ENCODE assay signal across 8 mouse cellular contexts in the genomic region with DNA sequence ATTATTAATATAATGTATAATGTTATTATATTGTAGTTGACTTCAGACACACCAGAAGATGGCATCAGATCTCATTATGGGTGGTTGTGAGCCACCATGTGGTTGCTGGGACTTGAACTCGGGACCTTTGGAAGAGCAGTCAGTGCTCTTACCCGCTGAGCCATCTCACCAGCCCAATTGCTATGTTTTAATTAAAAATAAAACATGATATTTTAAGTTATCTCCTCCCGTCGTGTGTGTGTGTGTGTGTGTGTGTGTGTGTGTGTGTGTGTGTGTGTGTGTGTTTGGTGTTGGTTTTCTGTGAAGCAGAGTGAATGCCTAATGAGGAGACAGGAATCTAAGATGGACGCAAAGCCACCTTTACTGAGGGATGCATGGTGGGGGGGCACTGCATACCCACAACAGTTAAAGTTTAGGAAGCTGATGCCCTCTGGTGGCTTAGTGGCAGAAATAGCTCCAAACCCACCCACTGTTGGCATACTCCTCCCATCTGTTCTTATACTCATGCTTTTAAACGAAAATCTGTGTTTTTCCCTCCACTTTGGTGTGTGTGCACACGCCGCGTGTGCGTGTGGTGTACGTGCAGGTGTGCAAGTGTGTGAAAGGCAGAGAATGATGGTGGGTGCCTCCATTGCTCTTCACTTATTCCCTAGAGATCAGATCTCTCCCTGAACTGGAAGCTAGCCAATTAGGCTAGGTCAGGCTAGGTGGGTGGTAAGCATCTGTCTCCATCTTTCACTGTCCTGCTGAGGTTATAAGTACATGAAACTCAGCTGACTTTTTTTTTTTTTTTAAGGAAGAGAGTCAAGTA. TPM values are rescaled to one million over a fixed set of nuclear protein-coding genes. Genes with fewer than 3 reads are reported as not detected.
A peak's percentile ranks its signal among the peaks of the same experiment; 100 is the strongest.
DNase-seq lines count a peak whose midpoint lies in the region; ATAC-seq and TF ChIP-seq lines count a peak whose summit lies in the region.

No protein-coding gene starts in this region.

- peak; percentile 48 for DNase-seq in urinary bladder, postnatal 25 days (ENCODE audit: low spot score)
- no peak for DNase-seq in urinary bladder, postnatal 10 days (ENCODE audit: low spot score)
- DNase-seq in embryo, embryonic 11.5 days (ENCODE audit: low read depth, low spot score): peak; percentile 65
- DNase-seq in kidney, adult 11 months: peak; percentile 80
- peak; percentile 77 for DNase-seq in limb, embryonic 11.5 days (ENCODE audit: low spot score)

- no peaks in the 10 kb centered on the region for H3K36me3 ChIP-seq in limb, embryonic 11.5 days (ENCODE audit: control insufficient read depth, insufficient read depth, low read length)
- H3K36me3 ChIP-seq in midbrain, embryonic 12.5 days: no peaks in the 10 kb centered on the region
- H3K36me3 ChIP-seq in small intestine, adult 2 months (ENCODE audit: control insufficient read depth, insufficient read depth, low read length): no peaks in the 10 kb centered on the region

- WGBS in limb, embryonic 11.5 days: 40% methylated on average over 11 of the region's 11 CpGs
- whole genome bisulfite sequencing in midbrain, embryonic 12.5 days: 37% methylated on average over 11 of the region's 11 CpGs
- 32% methylated on average over 11 of the region's 11 CpGs for WGBS in small intestine, adult 2 months

- peak; percentile 63; the same call in 1 of the 2 replicates for TF ChIP-seq CTCF in small intestine, adult 2 months (IDR thresholded peaks at IDR 0.05; ENCODE audit: extremely low read depth, insufficient read length, insufficient replicate concordance, low read depth, low read length)

- no peak overlapping the region for H3K9ac ChIP-seq in limb, embryonic 11.5 days (ENCODE audit: low read length)
- H3K9ac ChIP-seq in midbrain, embryonic 12.5 days (replicated peaks): no peak overlapping the region

- TF ChIP-seq POLR2A in small intestine, adult 2 months (IDR thresholded peaks at IDR 0.05; ENCODE audit: low read depth, low read length): no peak

- H3K4me2 ChIP-seq in limb, embryonic 11.5 days (ENCODE audit: low read depth, severe bottlenecking): no peak overlapping the region
- H3K4me2 ChIP-seq in midbrain, embryonic 12.5 days (replicated peaks): 0 out of 2 replicates have a peak overlapping the region, but pooled peaks have one; percentile 5

- H3K4me1 ChIP-seq in limb, embryonic 11.5 days (ENCODE audit: control insufficient read depth, insufficient read depth, low read length): no peaks in the 10 kb centered on the region
- H3K4me1 ChIP-seq in midbrain, embryonic 12.5 days: 0 out of 2 replicates have a peak, but pooled peaks cover 10% of the 10 kb centered on the region
- peaks cover 4% of the 10 kb centered on the region for H3K4me1 ChIP-seq in small intestine, adult 2 months (ENCODE audit: control insufficient read depth, insufficient read depth, insufficient read length, low read length)

- H3K9me3 ChIP-seq in limb, embryonic 11.5 days (ENCODE audit: control insufficient read depth, low read length): no peaks in the 10 kb centered on the region
- no peaks in the 10 kb centered on the region for H3K9me3 ChIP-seq in midbrain, embryonic 12.5 days

- peak; percentile 87 for ATAC-seq in granulocyte monocyte progenitor cell, adult 5-6 weeks (replicated peaks; ENCODE audit: poor library complexity, severe bottlenecking)
- ATAC-seq in limb, embryonic 11.5 days (ENCODE audit: insufficient number of reproducible peaks, low FRiP score, low TSS enrichment, low read depth): peak; percentile 33; the same call in 1 of the 2 replicates
- ATAC-seq in midbrain, embryonic 12.5 days (ENCODE audit: low FRiP score, low read depth): peak; percentile 60; the same call in 1 of the 2 replicates

- no peak overlapping the region for H3K27ac ChIP-seq in limb, embryonic 11.5 days (replicated peaks; ENCODE audit: low read depth, low read length)
- H3K27ac ChIP-seq in midbrain, embryonic 12.5 days (replicated peaks): no peak overlapping the region
- H3K27ac ChIP-seq in small intestine, adult 2 months (ENCODE audit: insufficient read depth, low read depth, low read length): no peak overlapping the region

- H3K4me3 ChIP-seq in limb, embryonic 11.5 days (ENCODE audit: low read depth, low read length): no peak overlapping the region
- no peak overlapping the region for H3K4me3 ChIP-seq in midbrain, embryonic 12.5 days
- no peak overlapping the region for H3K4me3 ChIP-seq in small intestine, adult 2 months (ENCODE audit: low read depth, low read length)

- H3K27me3 ChIP-seq in limb, embryonic 11.5 days (ENCODE audit: control insufficient read depth, insufficient read depth, low read length): peaks cover 3% of the 10 kb centered on the region; the same call in 1 of the 2 replicates
- no peaks in the 10 kb centered on the region for H3K27me3 ChIP-seq in midbrain, embryonic 12.5 days
- no peaks in the 10 kb centered on the region for H3K27me3 ChIP-seq in small intestine, adult 2 months (ENCODE audit: control insufficient read depth, insufficient read depth, low read length)

RNA-seq across cellular contexts. Expression of a gene that starts 18.6 kb away (rescaled TPM):
- total RNA-seq in granulocyte monocyte progenitor cell, adult 5-6 weeks (2014; fragmentation: Nextera tagmentation): 12.1 and 14.4 TPM in 2 replicates
- total RNA-seq in granulocyte monocyte progenitor cell, adult 5-6 weeks (2017): 0.99 and 2.8 TPM in 2 replicates
- 42.4 and 44.5 TPM in 2 replicates for polyA plus RNA-seq in limb, embryonic 11.5 days (2014; fragmentation: Nextera tagmentation; extraction: Ambion mirVana)
- polyA plus RNA-seq in midbrain, embryonic 12.5 days (2016; fragmentation: Nextera tagmentation; extraction: Ambion mirVana): 48.7 and 50.7 TPM in 2 replicates
- polyA plus RNA-seq in small intestine, adult 2 months (2012; rRNA removed): 13.5 and 35.4 TPM in 2 replicates

RNA-seq across cellular contexts. Expression of a gene that starts 34.0 kb away (rescaled TPM):
- not detected in 2 replicates for total RNA-seq in granulocyte monocyte progenitor cell, adult 5-6 weeks (2014; fragmentation: Nextera tagmentation)
- total RNA-seq in granulocyte monocyte progenitor cell, adult 5-6 weeks (2017): 0.56 TPM in 1 of 2 replicates, not detected in the other
- 22.7 and 23.6 TPM in 2 replicates for polyA plus RNA-seq in limb, embryonic 11.5 days (2014; fragmentation: Nextera tagmentation; extraction: Ambion mirVana)
- polyA plus RNA-seq in midbrain, embryonic 12.5 days (2016; fragmentation: Nextera tagmentation; extraction: Ambion mirVana): 11.4 and 12.1 TPM in 2 replicates
- polyA plus RNA-seq in small intestine, adult 2 months (2012; rRNA removed): 11.2 and 16.5 TPM in 2 replicates

RNA-seq across cellular contexts. Expression of a gene that starts 36.6 kb away (rescaled TPM):
- 22.8 and 25.2 TPM in 2 replicates for total RNA-seq in granulocyte monocyte progenitor cell, adult 5-6 weeks (2014; fragmentation: Nextera tagmentation)
- total RNA-seq in granulocyte monocyte progenitor cell, adult 5-6 weeks (2017): 32.7 and 38.2 TPM in 2 replicates
- 29.2 and 37.0 TPM in 2 replicates for polyA plus RNA-seq in limb, embryonic 11.5 days (2014; fragmentation: Nextera tagmentation; extraction: Ambion mirVana)
- polyA plus RNA-seq in midbrain, embryonic 12.5 days (2016; fragmentation: Nextera tagmentation; extraction: Ambion mirVana): 52.9 and 53.8 TPM in 2 replicates
- polyA plus RNA-seq in small intestine, adult 2 months (2012; rRNA removed): 4.3 and 5.3 TPM in 2 replicates

RNA-seq across cellular contexts. Expression of a gene that starts 36.7 kb away (rescaled TPM):
- total RNA-seq in granulocyte monocyte progenitor cell, adult 5-6 weeks (2014; fragmentation: Nextera tagmentation): 164 and 170 TPM in 2 replicates
- total RNA-seq in granulocyte monocyte progenitor cell, adult 5-6 weeks (2017): 112 and 181 TPM in 2 replicates
- 129 and 141 TPM in 2 replicates for polyA plus RNA-seq in limb, embryonic 11.5 days (2014; fragmentation: Nextera tagmentation; extraction: Ambion mirVana)
- 98.9 and 105 TPM in 2 replicates for polyA plus RNA-seq in midbrain, embryonic 12.5 days (2016; fragmentation: Nextera tagmentation; extraction: Ambion mirVana)
- 129 and 163 TPM in 2 replicates for polyA plus RNA-seq in small intestine, adult 2 months (2012; rRNA removed)

Comparison
In these comparisons a context has a peak if more than half of its experiments do, and no peak if none do; other contexts are left out.
1. ATAC-seq: peak in every context shown above with its lines; median percentile 87 in granulocyte monocyte progenitor cell, adult 5-6 weeks; 60 in midbrain, embryonic 12.5 days; 33 in limb, embryonic 11.5 days.